Mouse (Mus musculus): Measurements from ENCODE around the gene Lrp10. TPM values are rescaled to one million over a fixed set of nuclear protein-coding genes. Genes with fewer than 3 reads are reported as not detected.

Lrp10 gene
- polyA plus RNA-seq, 1 experiment: 41.5 TPM

DNA sequence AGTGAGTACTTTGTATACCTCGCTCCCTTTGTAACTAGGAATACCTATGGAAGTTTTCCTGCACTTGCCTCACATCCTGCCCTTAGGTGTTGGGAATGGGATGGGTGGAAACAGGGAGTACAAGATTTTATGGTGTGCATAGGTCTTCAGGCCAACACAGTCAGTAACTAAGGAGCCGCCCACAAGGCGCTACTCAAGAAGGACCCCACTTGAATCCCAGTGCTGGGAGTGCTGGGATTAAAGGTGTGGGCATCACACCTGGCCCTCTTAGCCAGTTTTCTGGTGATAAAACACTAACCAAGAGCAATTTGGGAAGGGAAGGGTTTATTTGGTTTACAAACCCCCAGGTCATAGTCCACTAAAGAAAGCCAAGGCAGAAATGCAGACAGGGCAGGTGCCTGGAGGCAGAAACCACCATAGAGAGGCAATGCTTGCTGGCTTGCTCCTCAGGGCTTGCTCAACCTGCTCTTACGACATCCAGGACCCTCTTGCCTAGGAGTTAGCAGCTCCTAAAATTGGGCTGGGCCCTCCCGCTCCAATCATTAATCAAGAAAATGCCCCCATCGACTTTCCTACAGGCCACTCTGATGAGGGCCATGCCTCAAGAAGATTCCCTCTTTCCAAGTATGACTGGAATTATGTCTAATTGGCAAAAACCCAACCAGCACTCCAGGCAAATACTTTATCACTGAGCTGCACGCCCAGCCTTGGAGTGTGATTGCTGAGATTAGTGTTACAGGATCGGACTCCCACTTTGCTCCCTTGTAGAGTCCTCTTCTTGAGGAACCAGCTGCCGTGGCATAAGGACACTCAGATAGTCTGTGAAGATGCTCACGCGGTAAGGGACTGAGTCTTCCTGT lies 9.0 kb upstream of the Lrp10 start:
- DNase-seq (ENCODE audit: low read depth): no peak

DNA sequence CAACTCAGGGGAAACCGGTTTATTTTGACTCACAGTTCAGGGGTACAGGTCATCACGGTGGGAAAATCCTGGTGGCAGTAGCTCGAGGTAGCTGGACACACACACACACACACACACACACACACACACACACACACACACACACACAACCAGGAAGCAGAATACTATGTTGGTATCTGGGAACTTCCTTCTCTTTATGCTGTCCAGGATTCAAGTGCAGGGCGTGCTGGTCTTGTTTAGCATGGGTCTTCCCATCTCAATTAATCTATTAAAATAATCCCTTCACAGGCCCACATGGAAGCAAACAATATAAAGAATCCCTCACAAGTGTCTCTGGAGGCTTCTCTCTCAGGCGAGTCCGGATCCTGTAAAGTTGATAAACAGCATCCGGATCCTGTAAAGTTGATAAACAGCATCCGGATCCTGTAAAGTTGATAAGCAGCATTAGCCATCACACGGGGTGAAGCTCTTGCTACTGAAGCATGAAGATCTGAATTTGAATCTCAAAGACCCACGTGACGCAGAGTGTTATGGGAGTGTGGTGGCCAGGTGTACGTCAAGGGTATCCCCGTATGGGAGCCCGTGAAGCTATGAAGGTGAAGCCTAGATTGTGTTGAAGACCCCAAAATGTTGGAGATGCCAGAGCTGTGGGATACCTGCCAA lies 5.9 kb upstream of the Lrp10 start:
- no peak for TF ChIP-seq CTCF (IDR thresholded peaks at IDR 0.05; ENCODE audit: borderline replicate concordance, extremely low read depth, insufficient read depth, insufficient read length)
- DNase-seq (ENCODE audit: low read depth): no peak

More for the DNA sequence above, 9.0 kb upstream of the Lrp10 start:
- TF ChIP-seq CTCF (IDR thresholded peaks at IDR 0.05; ENCODE audit: borderline replicate concordance, extremely low read depth, insufficient read depth, insufficient read length) (no peak), POLR2A (IDR thresholded peaks at IDR 0.05; ENCODE audit: borderline replicate concordance, extremely low read depth, insufficient read depth, insufficient read length, poor library complexity, severe bottlenecking) (no peak)

GRCm38 (mm10) chr14:54462146-54462545 lies 1.8 kb upstream of the Lrp10 start:
- DNase-seq (ENCODE audit: low read depth): no peak
- TF ChIP-seq CTCF (IDR thresholded peaks at IDR 0.05; ENCODE audit: borderline replicate concordance, extremely low read depth, insufficient read depth, insufficient read length) (no peak), POLR2A (IDR thresholded peaks at IDR 0.05; ENCODE audit: borderline replicate concordance, extremely low read depth, insufficient read depth, insufficient read length, poor library complexity, severe bottlenecking) (no peak)

DNA sequence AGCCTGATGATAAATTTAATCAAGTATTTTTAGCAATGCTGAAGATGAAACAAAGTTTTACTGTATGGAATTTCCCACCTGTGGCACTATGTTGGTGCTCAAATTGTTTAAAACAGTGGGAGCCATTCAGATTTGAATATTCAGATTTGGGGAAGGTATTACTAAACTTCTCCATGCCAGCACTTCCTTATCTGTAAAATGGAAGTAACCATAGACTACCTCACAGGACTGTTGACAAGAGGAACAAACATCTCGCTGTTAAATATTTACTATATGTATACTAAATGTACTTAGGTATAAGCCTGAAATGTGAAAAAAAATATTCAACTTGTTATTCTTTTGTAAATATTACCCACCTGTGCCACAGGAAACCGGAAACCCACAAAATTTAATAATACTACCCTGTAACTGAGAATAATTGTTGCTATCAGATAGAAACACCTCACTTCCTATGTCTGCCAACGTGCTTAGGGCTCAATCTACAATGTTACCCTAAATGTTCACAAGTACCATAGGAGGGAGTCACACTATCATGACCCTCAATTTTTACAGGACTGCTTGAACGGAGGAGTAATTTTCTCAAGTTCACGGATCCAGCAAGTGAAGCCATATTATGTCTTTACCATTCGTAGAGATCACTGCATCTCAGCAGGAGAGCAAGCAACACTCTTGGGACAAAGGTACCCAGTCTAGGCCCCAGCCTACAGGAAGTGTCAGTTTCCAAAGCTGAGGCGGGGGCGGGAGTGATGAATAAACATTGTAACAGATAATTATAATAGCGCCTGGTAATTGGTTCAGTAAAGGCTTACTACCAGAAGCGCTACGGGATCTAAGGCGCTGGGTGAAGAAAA lies 604 bp upstream of the Lrp10 start:
- TF ChIP-seq POLR2A (IDR thresholded peaks at IDR 0.05; ENCODE audit: borderline replicate concordance, extremely low read depth, insufficient read depth, insufficient read length, poor library complexity, severe bottlenecking) (no peak), CTCF (IDR thresholded peaks at IDR 0.05; ENCODE audit: borderline replicate concordance, extremely low read depth, insufficient read depth, insufficient read length) (no peak)
- no peak for DNase-seq (ENCODE audit: low read depth)

GRCm38 (mm10) chr14:54464293-54465005 lies 512 bp downstream of the Lrp10 start:
- peak; percentile 81 for DNase-seq (ENCODE audit: low read depth)
- TF ChIP-seq POLR2A (IDR thresholded peaks at IDR 0.05; ENCODE audit: borderline replicate concordance, extremely low read depth, insufficient read depth, insufficient read length, poor library complexity, severe bottlenecking) (no peak), CTCF (IDR thresholded peaks at IDR 0.05; ENCODE audit: borderline replicate concordance, extremely low read depth, insufficient read depth, insufficient read length) (peak; percentile 67)

GRCm38 (mm10) chr14:54471467-54471866 lies 7.5 kb downstream of the Lrp10 start:
- no peak for TF ChIP-seq POLR2A (IDR thresholded peaks at IDR 0.05; ENCODE audit: borderline replicate concordance, extremely low read depth, insufficient read depth, insufficient read length, poor library complexity, severe bottlenecking)
- no peak for TF ChIP-seq CTCF (IDR thresholded peaks at IDR 0.05; ENCODE audit: borderline replicate concordance, extremely low read depth, insufficient read depth, insufficient read length)

DNA sequence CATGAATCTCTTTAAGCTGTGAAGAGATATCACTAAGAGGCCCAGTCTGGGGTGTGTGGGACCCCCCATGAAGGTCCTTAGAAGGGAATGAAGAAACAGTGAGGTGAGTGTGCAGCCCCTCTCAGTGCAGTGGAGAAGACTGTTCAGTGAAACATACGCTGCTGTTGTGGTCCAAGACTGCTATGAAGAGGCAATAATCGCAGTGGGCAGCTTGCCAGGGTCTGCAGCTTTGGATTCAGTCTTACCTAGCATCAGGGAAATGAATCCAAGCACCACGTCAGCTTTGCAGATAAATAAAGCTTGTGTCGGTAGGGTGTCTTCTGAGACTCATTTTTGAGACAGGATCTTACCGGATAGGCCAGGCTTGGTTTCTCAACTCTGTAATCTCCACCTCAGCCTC lies 8.7 kb downstream of the Lrp10 start:
- TF ChIP-seq POLR2A (IDR thresholded peaks at IDR 0.05; ENCODE audit: borderline replicate concordance, extremely low read depth, insufficient read depth, insufficient read length, poor library complexity, severe bottlenecking): no peak
- no peak for TF ChIP-seq CTCF (IDR thresholded peaks at IDR 0.05; ENCODE audit: borderline replicate concordance, extremely low read depth, insufficient read depth, insufficient read length)
- peak; percentile 76 for DNase-seq (ENCODE audit: low read depth)

More at GRCm38 (mm10) chr14:54471467-54471866, 7.5 kb downstream of the Lrp10 start:
- no peak for DNase-seq (ENCODE audit: low read depth)

- peak; percentile 10 for DNase-seq (ENCODE audit: low read depth)
Observed at GRCm38 (mm10) chr14:54474744-54475143, 10.8 kb downstream of the Lrp10 start.

DNA sequence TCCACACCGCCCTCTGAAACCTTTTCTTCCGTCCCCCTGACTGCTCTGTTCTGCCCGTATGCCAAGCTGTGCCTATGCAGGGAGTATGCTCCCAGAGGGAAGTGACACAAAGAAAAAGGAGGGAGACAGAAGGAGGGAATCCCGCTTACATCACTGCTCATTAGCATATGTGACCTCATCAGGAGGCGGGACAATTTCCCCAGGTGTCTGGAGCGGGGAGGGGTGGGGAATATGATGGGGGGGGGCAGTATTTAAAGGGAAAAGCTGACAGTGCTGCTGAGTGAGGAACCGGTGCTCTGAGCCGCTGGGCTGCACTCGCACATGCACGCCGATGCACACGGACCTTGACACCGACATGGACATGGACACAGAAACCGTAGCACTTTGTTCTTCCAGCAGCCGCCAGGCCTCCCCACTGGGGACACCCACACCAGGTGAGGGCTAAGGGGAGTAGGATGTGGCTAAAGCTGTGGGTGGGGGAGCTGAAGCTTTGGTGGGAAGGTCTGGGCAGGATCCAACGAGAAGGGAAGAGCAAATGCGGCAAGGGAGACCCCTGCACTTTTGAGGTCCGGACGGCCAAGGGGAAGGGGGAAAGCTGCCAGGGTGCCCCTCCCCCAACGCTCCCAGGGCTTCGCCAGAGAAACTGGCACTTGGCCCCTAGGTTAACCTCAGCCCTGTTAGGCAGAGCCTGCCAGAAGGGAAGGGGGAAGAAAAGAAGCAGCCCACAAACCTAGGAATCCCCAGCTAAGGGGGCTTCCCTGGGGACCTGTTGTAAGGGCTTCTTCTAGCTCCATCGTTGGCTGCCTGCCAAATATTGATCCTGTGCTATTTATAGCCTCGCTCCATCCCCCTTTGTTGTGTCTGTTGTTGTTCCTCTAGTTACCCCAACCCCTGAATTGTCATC lies 12.3 kb downstream of the Lrp10 start, which contains the start of gene Rem2:
Gene Rem2 (plus strand): TSS at position 160 of the 904 bp plus-strand sequence.
- TF ChIP-seq CTCF (IDR thresholded peaks at IDR 0.05; ENCODE audit: borderline replicate concordance, extremely low read depth, insufficient read depth, insufficient read length): no peak
- TF ChIP-seq POLR2A (IDR thresholded peaks at IDR 0.05; ENCODE audit: borderline replicate concordance, extremely low read depth, insufficient read depth, insufficient read length, poor library complexity, severe bottlenecking): peak; percentile 41; the same call in 1 of the 2 replicates
- DNase-seq (ENCODE audit: low read depth): peak; percentile 96

More at GRCm38 (mm10) chr14:54474744-54475143, 10.8 kb downstream of the Lrp10 start:
- no peak for TF ChIP-seq POLR2A (IDR thresholded peaks at IDR 0.05; ENCODE audit: borderline replicate concordance, extremely low read depth, insufficient read depth, insufficient read length, poor library complexity, severe bottlenecking)
- no peak for TF ChIP-seq CTCF (IDR thresholded peaks at IDR 0.05; ENCODE audit: borderline replicate concordance, extremely low read depth, insufficient read depth, insufficient read length)
